Mouse (Mus musculus) heart, adult 2 months (tissue): ENCODE measurements around the gene Slc12a1.

Experiments
- CTCF ChIP-seq: fragments of 200-600 bp; IDR thresholded peaks from 2 replicates; pipeline ENCODE4 v1.8.1; 2022; ENCODE audit warnings: antibody characterized with exemption, mild to moderate bottlenecking, moderate library complexity
- EP300 ChIP-seq: fragments of 200-500 bp; IDR thresholded peaks from 2 replicates; pipeline ENCODE4 v1.6.1; 2011; ENCODE audit warnings: low read depth, low read length, control low read depth; ENCODE audit not compliant: insufficient read depth

- TF ChIP-seq EP300 = no peak
- TF ChIP-seq CTCF = no peak
These were observed at the start of gene Slc12a1 for GRCm38 (mm10) chr2:125152388-125152787.
